Mouse (Mus musculus): ENCODE results near the gene Rint1. TPM values are rescaled to one million over a fixed set of nuclear protein-coding genes. Genes with fewer than 3 reads are reported as not detected.
"Not testable (repeated sequence)": the region's sequence is repeated elsewhere in the genome, so short reads cannot be mapped to it uniquely, and the experiment has no call there.

Rint1 gene
- polyA plus RNA-seq, 1 experiment from 2014 or later: 30.0 TPM

DNA sequence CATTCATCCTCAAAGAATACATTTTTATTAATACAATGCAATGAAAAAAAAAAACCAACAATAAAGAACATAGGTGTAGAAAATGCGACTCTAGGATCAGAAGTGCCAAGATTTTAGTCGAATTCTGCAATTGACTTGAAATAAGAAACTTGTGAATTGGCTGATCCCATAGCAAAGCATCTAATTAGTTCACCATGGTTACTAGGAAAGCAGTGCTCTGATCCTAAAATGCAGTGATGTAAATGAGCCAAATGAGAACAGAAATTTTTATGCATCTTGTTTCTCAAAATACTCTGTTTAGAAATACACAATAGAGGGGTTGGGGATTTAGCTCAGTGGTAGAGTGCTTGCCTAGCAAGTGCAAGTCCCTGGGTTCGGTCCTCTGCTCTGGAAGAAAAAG, 57.6 kb downstream of the Rint1 start:
- no peaks in the 10 kb centered on the region for H3K27me3 ChIP-seq (ENCODE audit: control insufficient read depth, insufficient read depth, low read length)
- peak overlapping the region; percentile 87 for H3K27ac ChIP-seq (replicated peaks)
- no peaks in the 10 kb centered on the region for H3K9me3 ChIP-seq (ENCODE audit: control insufficient read depth, low read length)
- no peak overlapping the region; the same call in 1 of the 2 replicates for H3K4me2 ChIP-seq (replicated peaks; ENCODE audit: low read depth)
- no peak overlapping the region for H3K9ac ChIP-seq (ENCODE audit: low read length)
- H3K36me3 ChIP-seq (ENCODE audit: control insufficient read depth, insufficient read depth, low read length): no peaks in the 10 kb centered on the region
- no peak overlapping the region for H3K4me3 ChIP-seq (ENCODE audit: low read depth, low read length)
- ATAC-seq (ENCODE audit: low FRiP score, low TSS enrichment): no peak
- no peaks in the 10 kb centered on the region for H3K4me1 ChIP-seq (replicated peaks; ENCODE audit: control insufficient read depth, insufficient read depth)
- no peak for DNase-seq (ENCODE audit: low spot score)
- 86% methylated on average over 3 of the region's 3 CpGs for WGBS
- no peak for TF ChIP-seq EP300 (optimal IDR thresholded peaks at IDR 0.05)
- TF ChIP-seq CTCF (IDR thresholded peaks at IDR 0.05; ENCODE audit: low read depth): no peak

DNA sequence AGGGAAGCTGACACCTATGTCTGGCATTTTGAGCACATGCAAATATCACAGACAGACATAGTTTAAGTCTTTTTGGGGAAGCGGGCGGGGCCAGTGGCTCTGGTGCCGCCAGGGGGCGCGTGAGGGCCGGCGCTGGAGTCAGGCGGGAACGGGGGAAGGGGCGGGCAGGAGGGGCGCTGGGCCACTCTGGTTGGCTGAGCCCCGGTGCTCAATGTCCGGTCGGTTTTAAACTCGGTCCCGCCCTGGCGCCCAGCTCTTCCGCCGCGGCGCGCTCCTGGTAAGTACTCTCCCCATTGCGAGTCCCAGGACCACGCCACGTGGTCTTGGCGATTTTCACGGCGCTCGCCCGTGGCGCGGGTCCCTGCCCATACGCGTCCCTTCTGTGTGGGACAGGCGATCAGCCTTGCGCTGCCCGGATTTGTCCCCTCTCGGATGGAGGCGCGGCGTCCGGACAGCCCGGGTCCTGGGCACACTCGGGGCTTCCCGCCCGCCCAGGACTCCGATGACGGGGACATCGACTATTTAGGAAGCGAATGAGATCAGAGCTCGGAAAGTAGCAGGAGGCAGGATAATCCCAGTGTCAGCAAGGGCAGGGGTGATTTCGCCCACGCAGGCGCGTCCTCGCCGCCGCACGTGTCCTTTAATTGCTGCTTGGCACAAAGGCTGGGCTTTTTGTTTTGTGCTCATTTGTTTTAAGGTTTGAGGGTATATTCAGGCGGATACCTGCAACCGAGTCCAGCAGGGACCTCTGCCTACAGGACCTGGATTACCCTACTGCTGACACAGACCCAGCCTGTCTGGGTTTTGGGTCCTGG, 63.0 kb downstream of the Rint1 start:
- Histone ChIP-seq H3K4me1 (replicated peaks; ENCODE audit: control insufficient read depth, insufficient read depth) (no peaks in the 10 kb centered on the region), H3K4me3 (ENCODE audit: low read depth, low read length) (peak overlapping the region; percentile 75), H3K27ac (replicated peaks) (peak overlapping the region; percentile 73), H3K9ac (ENCODE audit: low read length) (peak overlapping the region; percentile 79), H3K4me2 (replicated peaks; ENCODE audit: low read depth) (peak overlapping the region; percentile 83), H3K9me3 (ENCODE audit: control insufficient read depth, low read length) (no peaks in the 10 kb centered on the region), H3K27me3 (ENCODE audit: control insufficient read depth, insufficient read depth, low read length) (no peaks in the 10 kb centered on the region), H3K36me3 (ENCODE audit: control insufficient read depth, insufficient read depth, low read length) (no peaks in the 10 kb centered on the region; the same call in 1 of the 2 replicates)
- under 1% methylated on average over 59 of the region's 61 CpGs for WGBS
- TF ChIP-seq CTCF (IDR thresholded peaks at IDR 0.05; ENCODE audit: low read depth): peak; percentile 86
- no peak for TF ChIP-seq EP300 (optimal IDR thresholded peaks at IDR 0.05)
- DNase-seq (ENCODE audit: low spot score) (peak; percentile 92), ATAC-seq (ENCODE audit: low FRiP score, low TSS enrichment) (peak; percentile 97)

DNA sequence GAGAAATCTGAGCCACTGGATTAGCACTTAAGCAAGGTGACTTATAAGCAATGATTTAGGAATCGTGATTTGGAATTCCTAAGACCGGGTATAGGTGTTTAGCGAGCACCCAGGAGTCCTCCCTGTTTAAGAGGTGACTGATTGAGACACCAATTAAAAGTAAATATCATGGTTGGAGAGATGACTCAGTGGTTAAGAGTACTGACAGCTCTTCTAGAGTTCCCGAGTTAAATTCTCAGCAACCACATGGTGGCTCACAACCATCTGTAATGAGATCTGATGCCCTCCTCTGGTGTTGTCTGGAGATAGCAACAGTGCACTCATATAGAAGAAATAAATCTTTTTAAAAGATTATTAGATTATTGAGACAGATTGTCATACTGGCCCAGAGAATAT, 63.6 kb downstream of the Rint1 start:
- Histone ChIP-seq H3K4me3 (ENCODE audit: low read depth, low read length) (peak overlapping the region; percentile 75), H3K27ac (replicated peaks) (peak overlapping the region; percentile 73), H3K9ac (ENCODE audit: low read length) (peak overlapping the region; percentile 79), H3K4me2 (replicated peaks; ENCODE audit: low read depth) (peak overlapping the region; percentile 83)
- not testable (repeated sequence) for H3K9me3 ChIP-seq (ENCODE audit: control insufficient read depth, low read length); H3K27me3 ChIP-seq (ENCODE audit: control insufficient read depth, insufficient read depth, low read length); H3K4me1 ChIP-seq (replicated peaks; ENCODE audit: control insufficient read depth, insufficient read depth); DNase-seq (ENCODE audit: low spot score); H3K36me3 ChIP-seq (ENCODE audit: control insufficient read depth, insufficient read depth, low read length); ATAC-seq (ENCODE audit: low FRiP score, low TSS enrichment)
- whole genome bisulfite sequencing: 3% methylated on average over 4 of the region's 4 CpGs
- TF ChIP-seq CTCF (IDR thresholded peaks at IDR 0.05; ENCODE audit: low read depth): peak; percentile 55

GRCm38 (mm10) chr5:23852916-23853315, 65.4 kb downstream of the Rint1 start:
- not testable (repeated sequence) for ATAC-seq (ENCODE audit: low FRiP score, low TSS enrichment); H3K36me3 ChIP-seq (ENCODE audit: control insufficient read depth, insufficient read depth, low read length)
- 83% methylated on average over 1 of the region's 1 CpGs for WGBS

DNA sequence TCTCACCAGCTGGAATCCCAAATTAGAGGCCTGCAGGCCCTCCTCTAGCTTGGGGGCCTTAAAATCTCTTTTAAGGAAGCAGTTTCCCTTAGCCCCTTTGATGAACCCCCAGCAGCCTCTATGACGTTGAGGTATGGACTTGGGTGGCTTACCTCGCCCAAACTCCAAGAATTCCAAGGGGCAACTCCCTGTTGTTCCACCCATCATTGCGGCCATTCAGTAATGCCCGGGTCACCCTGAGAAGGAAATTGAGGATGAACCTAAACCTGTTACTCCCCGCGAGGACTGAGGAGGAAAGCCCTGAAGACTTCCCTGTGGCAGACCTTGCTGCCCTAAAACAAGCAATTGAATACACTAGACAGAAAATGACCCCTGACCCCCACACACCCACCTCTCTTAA, 68.0 kb downstream of the Rint1 start:
- H3K4me1 ChIP-seq (replicated peaks; ENCODE audit: control insufficient read depth, insufficient read depth): no peaks in the 10 kb centered on the region
- TF ChIP-seq EP300 (optimal IDR thresholded peaks at IDR 0.05) (no peak), CTCF (IDR thresholded peaks at IDR 0.05; ENCODE audit: low read depth) (no peak)
- no peak overlapping the region for H3K4me3 ChIP-seq (ENCODE audit: low read depth, low read length)
- DNase-seq (ENCODE audit: low spot score): no peak
- no peak overlapping the region for H3K27ac ChIP-seq (replicated peaks)
- no peaks in the 10 kb centered on the region for H3K9me3 ChIP-seq (ENCODE audit: control insufficient read depth, low read length)
- H3K36me3 ChIP-seq (ENCODE audit: control insufficient read depth, insufficient read depth, low read length): peaks cover 5% of the 10 kb centered on the region
- H3K9ac ChIP-seq (ENCODE audit: low read length): no peak overlapping the region
- no peaks in the 10 kb centered on the region for H3K27me3 ChIP-seq (ENCODE audit: control insufficient read depth, insufficient read depth, low read length)
- no peak overlapping the region for H3K4me2 ChIP-seq (replicated peaks; ENCODE audit: low read depth)
- WGBS: 91% methylated on average over 6 of the region's 6 CpGs
- ATAC-seq (ENCODE audit: low FRiP score, low TSS enrichment): no peak

More at GRCm38 (mm10) chr5:23852916-23853315, 65.4 kb downstream of the Rint1 start:
- H3K27me3 ChIP-seq (ENCODE audit: control insufficient read depth, insufficient read depth, low read length); H3K4me1 ChIP-seq (replicated peaks; ENCODE audit: control insufficient read depth, insufficient read depth); DNase-seq (ENCODE audit: low spot score); H3K4me2 ChIP-seq (replicated peaks; ENCODE audit: low read depth); H3K9me3 ChIP-seq (ENCODE audit: control insufficient read depth, low read length); H3K9ac ChIP-seq (ENCODE audit: low read length); H3K27ac ChIP-seq (replicated peaks); H3K4me3 ChIP-seq (ENCODE audit: low read depth, low read length): not testable (repeated sequence)
- TF ChIP-seq CTCF (IDR thresholded peaks at IDR 0.05; ENCODE audit: low read depth): peak; percentile 44

- H3K4me1 ChIP-seq (replicated peaks; ENCODE audit: control insufficient read depth, insufficient read depth): no peaks in the 10 kb centered on the region
- H3K27me3 ChIP-seq (ENCODE audit: control insufficient read depth, insufficient read depth, low read length): no peaks in the 10 kb centered on the region
- H3K4me3 ChIP-seq (ENCODE audit: low read depth, low read length): no peak overlapping the region
- ATAC-seq (ENCODE audit: low FRiP score, low TSS enrichment) (no peak), DNase-seq (ENCODE audit: low spot score) (no peak)
- H3K9ac ChIP-seq (ENCODE audit: low read length): no peak overlapping the region
- H3K4me2 ChIP-seq (replicated peaks; ENCODE audit: low read depth): no peak overlapping the region
- TF ChIP-seq EP300 (optimal IDR thresholded peaks at IDR 0.05): no peak
- no peak for TF ChIP-seq CTCF (IDR thresholded peaks at IDR 0.05; ENCODE audit: low read depth)
- no peaks in the 10 kb centered on the region for H3K9me3 ChIP-seq (ENCODE audit: control insufficient read depth, low read length)
- WGBS: 88% methylated on average over 1 of the region's 1 CpGs
- no peak overlapping the region for H3K27ac ChIP-seq (replicated peaks)
- H3K36me3 ChIP-seq (ENCODE audit: control insufficient read depth, insufficient read depth, low read length): peaks cover 5% of the 10 kb centered on the region
Observed at GRCm38 (mm10) chr5:23856164-23856563, 68.7 kb downstream of the Rint1 start.

Data from stomach, postnatal 0 days (tissue).